Mouse (Mus musculus): ENCODE results near the gene Olfr1471.
"Not testable (repeated sequence)": the region's sequence is repeated elsewhere in the genome, so short reads cannot be mapped to it uniquely, and the experiment has no call there.

Olfr1471 gene

GRCm38 (mm10) chr19:13443109-13443508, at the start of gene Olfr1471:
TSS of gene Olfr1471 (plus strand) at chr19:13443409.
- in situ Hi-C loops (cut with MboI, MseI), result not testable (repeated sequence)

- in situ Hi-C loops (cut with MboI, MseI), result no loop called here
These were observed 35.7 kb upstream of the Olfr1471 start, which contains the start of gene Olfr1469 for GRCm38 (mm10) chr19:13407549-13407948. TSS of gene Olfr1469 (plus strand) at chr19:13407849.

DNA sequence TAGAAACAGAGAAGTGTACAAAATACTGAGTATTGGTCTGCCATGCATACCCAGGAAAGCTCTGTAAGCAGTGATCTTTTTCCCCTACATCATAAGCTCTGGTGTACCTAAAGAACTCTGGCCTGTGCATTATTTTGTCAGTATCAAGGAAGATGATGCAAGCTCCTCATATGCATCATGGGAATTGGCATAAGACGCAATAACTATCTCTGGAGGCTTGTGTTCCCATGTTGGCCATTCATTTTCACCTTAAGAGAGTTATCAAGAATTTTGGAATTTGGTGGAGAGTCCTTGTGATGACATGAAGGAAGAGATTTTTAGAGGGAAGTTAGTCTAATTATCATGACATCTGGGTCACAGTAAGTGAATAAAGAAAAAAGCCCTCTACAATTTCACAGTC, 12.8 kb downstream of the Olfr1471 start, which contains the start of gene Olfr1472:
Gene Olfr1472, minus strand, starts transcription at position 101 of the 400 bp plus-strand sequence.
- in situ Hi-C loops (cut with MboI, MseI), result no loop called here

- in situ Hi-C loops (cut with MboI, MseI), result not testable (repeated sequence)
These were observed 26.1 kb downstream of the Olfr1471 start, which contains the start of gene Olfr1474 for GRCm38 (mm10) chr19:13469265-13469664. TSS of gene Olfr1474 (plus strand) at chr19:13469565.

- in situ Hi-C loops (cut with MboI, MseI), result no loop called here
These were observed 36.9 kb downstream of the Olfr1471 start, which contains the start of gene Olfr1475 for GRCm38 (mm10) chr19:13480096-13480495. TSS of gene Olfr1475 (minus strand) at chr19:13480196.

GRCm38 (mm10) chr19:13500246-13500645, 57.0 kb downstream of the Olfr1471 start, which contains the start of gene Olfr1477:
TSS of gene Olfr1477 (plus strand) at chr19:13500546.
- in situ Hi-C loops (cut with MboI, MseI), result no loop called here

Data from T-helper 17 cell (primary cell).